Mouse (Mus musculus) CD4-positive, CD25-positive, alpha-beta regulatory T cell (primary cell): ENCODE results near the gene Rarg. TPM values are rescaled to one million over a fixed set of nuclear protein-coding genes. Genes with fewer than 3 reads are reported as not detected.

Source experiments
- polyA plus RNA-seq: library from polyadenylated mRNA; unstranded; fragments of 100-300 nt; shearing (Covaris generic); gene quantifications from one replicate; pipeline ENCODE4 v1.2.1, GENCODE M21; 2017

The Rarg gene
- 43.7 TPM for polyA plus RNA-seq

DNA sequence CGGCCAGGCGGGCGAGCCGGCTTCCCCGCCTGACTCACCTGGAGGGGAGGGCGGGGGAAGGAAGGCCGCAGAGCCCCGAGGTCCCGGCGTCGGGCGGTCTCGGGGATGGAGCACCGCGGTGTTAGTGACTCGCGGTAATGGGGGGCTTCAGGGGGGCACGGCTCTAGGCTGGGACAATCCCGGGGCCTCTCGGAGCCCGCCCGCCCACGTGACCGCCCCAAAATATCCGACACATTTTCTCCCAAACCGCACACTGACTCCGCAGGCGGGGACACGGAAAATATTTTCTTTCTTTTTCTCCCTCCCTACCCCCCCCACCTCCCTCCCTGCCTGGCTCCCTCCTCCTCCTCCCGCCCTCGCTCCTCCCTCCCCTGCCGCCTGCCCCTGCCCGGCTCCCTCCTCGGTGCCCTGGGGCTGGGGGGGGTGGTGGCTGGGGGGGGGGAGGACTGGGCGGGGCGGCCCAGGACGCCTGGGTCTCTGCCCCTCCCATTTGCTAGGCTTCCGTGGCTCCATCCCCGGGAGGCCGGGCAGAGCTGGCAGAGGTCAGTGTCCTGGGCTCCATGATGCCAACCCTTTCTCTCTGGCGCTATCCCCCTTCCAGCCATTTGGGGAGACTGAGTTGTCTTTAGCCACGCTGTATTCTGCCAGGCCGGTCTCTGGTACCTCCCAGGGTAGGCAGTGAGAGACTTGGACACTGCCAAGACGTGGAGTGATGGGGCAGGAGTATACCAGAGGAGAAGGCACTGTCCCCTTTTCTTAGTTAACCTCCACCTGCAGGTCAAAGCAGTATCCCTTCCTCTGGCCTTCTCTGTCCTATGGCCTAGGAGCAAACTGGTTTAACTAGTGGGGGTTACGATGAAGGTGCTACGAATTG is at the start of gene Rarg:
Gene Rarg (minus strand): TSS at position 316 of the 874 bp plus-strand sequence.

DNA sequence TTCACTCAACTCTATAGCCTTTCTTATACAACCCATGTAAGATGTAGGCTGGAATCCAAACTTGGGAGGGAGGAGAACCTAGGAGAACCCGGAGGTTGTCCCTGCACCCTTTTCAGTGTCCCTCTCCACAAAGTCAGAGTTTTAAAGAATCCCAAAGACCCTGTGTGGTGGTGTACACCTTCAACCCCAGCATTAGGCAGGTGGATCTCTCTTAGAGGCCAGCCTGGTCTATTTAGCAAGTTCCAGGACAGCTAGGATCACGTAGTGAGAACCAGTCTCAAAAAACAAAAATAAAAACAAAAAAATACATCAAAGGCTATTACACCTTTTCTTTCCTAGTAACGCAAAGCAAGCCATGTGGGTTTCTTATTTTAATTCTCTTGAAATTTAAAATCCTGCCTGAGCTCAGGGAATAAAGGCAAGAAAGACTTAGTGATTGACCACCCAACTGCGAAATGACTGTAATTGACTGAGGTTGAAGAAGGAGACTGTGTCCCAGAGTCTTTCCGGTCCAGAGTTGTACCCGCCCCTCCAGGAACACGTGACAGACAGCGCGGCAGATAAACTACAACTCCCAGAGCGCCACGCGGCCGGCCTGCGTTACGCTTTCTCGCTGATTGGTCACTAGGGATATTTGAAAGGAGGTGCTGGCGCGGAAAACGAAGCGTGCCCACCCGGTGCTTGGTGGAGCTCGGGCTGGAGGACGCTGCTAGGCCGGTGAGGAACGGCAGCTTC is 38.5 kb upstream of the Rarg start, which contains the start of gene Espl1:
Gene Espl1 (plus strand): TSS at position 634 of the 735 bp plus-strand sequence.

DNA sequence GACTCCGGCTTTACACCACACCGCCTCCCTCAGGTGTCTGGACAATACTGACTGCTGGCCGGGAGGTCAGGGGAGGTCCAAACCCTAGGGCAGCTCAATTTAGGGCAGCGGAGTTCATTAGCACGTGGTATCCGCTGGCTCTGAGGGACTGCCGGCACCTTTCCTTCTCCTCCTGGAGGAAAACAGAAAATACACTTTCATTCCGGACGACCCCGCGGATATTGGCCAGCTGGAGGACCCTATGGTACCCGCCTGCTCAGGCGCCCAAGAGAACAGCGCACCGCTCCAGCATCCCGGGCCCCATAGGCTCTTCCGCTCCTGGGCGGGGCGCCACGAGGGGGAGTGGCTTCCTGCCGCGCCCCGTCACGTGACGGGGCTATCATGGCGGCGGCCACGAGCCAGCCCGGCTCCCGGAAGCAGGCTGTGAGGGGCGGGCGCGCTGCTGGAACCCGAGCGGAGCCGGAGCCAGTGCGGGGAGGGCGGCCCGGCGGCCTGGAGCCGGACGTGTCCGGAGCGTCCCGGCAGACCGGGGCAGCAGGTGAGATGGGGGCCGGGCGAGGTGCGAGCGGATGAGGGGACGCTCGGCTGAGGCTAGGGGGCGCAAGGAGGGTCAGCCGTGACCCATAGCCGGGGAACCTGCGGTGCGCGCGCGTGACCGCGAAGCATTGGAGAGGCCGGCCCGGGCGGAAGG is 21.9 kb upstream of the Rarg start, which contains the start of gene Mfsd5:
Gene Mfsd5 (plus strand): TSS at position 363 of the 691 bp plus-strand sequence.

DNA sequence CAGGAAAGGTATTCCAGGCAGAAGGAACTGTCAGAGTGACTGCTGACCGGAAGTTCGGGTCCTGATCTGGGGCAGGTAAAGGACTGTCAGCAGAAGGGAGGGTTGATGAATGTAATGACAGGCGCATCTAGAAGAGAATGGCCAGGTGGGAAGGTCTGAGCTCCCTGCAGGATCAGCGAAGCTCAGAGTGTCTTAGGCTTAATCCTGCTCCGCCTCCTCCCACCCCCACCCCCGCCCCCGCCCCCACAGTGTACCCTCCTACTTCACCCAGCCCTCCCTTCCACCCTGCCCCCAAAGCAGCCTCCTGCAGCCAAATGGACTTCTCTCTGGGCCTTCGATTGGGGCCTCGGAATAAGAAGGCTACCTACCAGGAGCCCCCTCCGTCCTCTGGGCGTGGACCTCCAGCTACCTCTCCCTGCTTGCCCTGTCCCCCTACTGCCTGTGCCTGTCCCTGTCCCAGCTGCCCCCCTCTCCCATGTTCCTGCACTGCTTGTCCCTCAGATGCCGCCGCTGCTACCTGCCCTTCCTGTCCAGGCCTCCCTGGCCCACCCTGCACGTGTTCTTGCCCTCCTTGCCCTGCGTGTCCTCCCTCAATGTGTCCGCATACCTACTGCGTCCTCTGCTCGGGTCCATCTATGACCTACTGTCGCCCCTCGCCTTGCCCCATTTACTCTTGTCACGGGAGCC is 13.1 kb upstream of the Rarg start, which contains the start of gene Gm9918:
Gene Gm9918 (plus strand): TSS at position 290 of the 687 bp plus-strand sequence.

DNA sequence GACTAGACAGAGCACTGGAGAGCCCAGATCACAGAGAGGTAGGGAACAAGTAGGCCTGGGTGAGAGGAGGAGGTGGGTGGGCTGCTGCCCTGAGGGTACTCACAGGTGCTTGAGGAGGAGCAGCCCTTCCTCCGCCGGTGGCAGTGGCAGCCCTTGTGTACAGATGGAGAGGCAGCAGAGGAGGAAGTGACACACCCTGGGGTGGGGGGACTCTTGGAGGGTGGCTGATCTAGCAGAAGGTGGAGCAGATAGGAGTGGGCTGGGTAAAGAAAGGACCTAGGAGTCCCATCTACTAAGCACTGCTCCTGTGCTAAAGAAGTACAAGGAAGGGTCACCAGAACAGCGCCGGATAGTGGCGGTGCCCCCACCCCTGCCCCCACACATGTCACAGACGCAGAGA is 25.6 kb downstream of the Rarg start, which contains the start of gene Itgb7:
Gene Itgb7 (minus strand): TSS at position 197 of the 400 bp plus-strand sequence.

DNA sequence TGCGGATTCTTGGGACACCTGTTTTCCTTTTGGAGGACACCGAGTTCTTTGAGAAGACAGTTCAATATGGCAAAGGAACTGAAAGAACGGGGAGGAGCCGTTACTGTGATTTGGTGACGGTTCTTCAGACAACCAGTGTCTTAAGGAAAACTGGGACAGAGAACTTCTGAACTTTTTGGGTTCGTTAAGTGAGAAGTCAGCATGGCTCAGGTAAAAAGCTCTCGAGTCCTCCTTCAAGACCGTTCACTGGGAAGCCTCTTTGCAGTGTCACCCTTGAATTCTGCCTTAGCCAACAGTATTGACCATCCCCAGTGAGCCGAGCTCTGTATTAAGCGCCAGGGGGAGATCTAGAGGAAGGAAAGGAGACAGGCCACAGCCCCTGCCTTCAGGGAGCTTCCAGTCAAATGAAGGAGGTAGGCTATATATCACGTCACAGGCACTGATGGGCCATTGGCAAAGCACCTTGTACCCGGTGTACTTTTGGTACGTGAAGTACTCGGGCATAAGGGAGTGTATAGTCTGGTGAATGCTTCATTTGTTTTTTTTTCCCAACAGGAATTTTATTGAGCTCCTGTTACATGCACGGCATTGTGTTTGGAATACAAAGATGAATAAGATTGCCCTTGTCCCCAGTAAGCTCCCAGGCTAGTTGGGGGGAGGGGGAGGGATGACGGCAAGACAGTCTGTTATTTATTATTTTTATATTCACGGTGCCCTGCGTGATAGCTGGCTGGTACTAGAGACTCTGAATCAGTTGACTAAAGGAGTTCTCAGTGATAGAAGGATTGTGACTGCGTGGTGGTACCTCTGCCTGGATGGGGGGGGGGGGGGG is 52.4 kb downstream of the Rarg start, which contains the start of gene Csad:
Gene Csad (minus strand): TSS at position 51 of the 832 bp plus-strand sequence.

DNA sequence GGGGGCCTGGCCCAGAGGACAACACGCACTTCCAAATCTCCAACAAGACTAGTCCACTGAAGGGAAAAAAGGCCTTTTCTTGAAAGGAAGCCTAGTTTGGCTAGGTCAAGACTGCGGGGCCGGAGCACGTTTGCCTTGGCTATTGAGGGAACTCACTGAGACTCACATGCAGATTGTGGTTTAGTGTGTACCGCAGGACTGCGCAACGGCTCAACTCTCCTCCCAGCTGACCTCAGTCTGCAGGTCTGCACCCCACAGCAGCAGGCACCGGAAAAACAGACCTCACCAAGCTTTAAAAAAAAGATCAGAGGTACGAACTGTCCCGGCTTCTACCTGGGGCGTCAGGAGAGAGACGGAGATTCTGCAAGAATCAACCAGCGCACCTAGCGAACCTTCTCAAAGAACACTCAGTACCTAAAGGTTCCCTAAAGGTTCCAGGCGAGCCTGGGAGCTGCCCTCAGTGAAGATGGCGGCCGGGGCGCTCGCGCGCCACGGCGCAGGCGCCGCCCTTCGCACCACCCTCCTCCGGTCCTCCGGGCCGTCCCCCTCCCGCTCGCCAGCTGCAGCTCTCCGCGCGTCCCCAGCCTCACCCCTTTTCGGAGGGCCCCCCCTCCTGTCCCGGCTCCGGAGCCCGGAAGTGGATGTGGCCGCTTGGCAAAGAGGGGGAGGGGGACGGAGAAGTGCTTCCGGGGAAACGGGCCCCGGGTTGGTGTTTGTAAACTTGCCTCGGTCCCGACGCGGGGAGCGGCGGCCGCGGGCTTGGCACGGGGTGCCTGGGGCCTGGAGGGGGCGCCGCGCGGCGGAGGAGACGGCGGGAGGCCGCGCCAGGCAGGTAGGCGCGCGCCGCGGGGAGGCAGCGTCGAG is 54.1 kb downstream of the Rarg start, which contains the start of gene Zfp740:
Gene Zfp740 (plus strand): TSS at position 279 of the 864 bp plus-strand sequence.

Other genes with a start within 250 kb of the Rarg start
- 1.0 TPM for gene Krt18, start 229.3 kb downstream of the Rarg start, polyA plus RNA-seq
- 102 TPM for gene Eif4b, start 183.7 kb downstream of the Rarg start, polyA plus RNA-seq
- 1.5 TPM for gene Tns2, start 157.1 kb downstream of the Rarg start, polyA plus RNA-seq
- gene Spryd3, start 121.3 kb downstream of the Rarg start, polyA plus RNA-seq = 50.9 TPM
- gene Igfbp6, start 113.2 kb downstream of the Rarg start, polyA plus RNA-seq = not detected
- gene Soat2, start 107.0 kb downstream of the Rarg start, polyA plus RNA-seq = 0.81 TPM
- gene Zfp740, start 54.3 kb downstream of the Rarg start, polyA plus RNA-seq = 100 TPM
- gene Csad, start 52.8 kb downstream of the Rarg start, polyA plus RNA-seq = 24.4 TPM
- gene Itgb7, start 25.6 kb downstream of the Rarg start, polyA plus RNA-seq = 1,211 TPM
- gene Gm9918, start 13.0 kb upstream of the Rarg start, polyA plus RNA-seq = 0.08 TPM
- 111 TPM for gene Mfsd5, start 21.9 kb upstream of the Rarg start, polyA plus RNA-seq
- gene Espl1, start 38.7 kb upstream of the Rarg start, polyA plus RNA-seq = 1.2 TPM
- gene Pfdn5, start 68.6 kb upstream of the Rarg start, polyA plus RNA-seq = 400 TPM
- 83.9 TPM for gene Myg1, start 74.2 kb upstream of the Rarg start, polyA plus RNA-seq
- 54.0 TPM for gene Aaas, start 93.3 kb upstream of the Rarg start, polyA plus RNA-seq
- not detected for gene Sp7, start 109.7 kb upstream of the Rarg start, polyA plus RNA-seq
- 14.1 TPM for gene Sp1, start 148.6 kb upstream of the Rarg start, polyA plus RNA-seq
- gene Amhr2, start 187.8 kb upstream of the Rarg start, polyA plus RNA-seq = 0.14 TPM
- 418 TPM for gene Prr13, start 201.5 kb upstream of the Rarg start, polyA plus RNA-seq
- gene Pcbp2, start 213.0 kb upstream of the Rarg start, polyA plus RNA-seq = 105 TPM
- not detected for gene Gm10337, start 246.2 kb upstream of the Rarg start, polyA plus RNA-seq